ENCODE assay signal across 15 mouse cellular contexts in genomic region chr3:78999803-79000202, GRCm38 (mm10).
"Had no signal": no experiment of that assay in that cellular context is flagged by ENCODE, and none has a peak within 500 bp of the region (broad histone marks: within the 10 kb centered on the region; RNA-seq: fewer than 3 reads in every experiment).

No protein-coding gene starts in this region.

- H3K9ac ChIP-seq: lung, embryonic 15.5 days; midbrain, embryonic 13.5 days; midbrain, embryonic 15.5 days; neural tube, embryonic 12.5 days; stomach, embryonic 15.5 days had no signal

- H3K4me1 ChIP-seq: lung, embryonic 15.5 days; megakaryocyte, embryonic 14.5 days; midbrain, embryonic 13.5 days; midbrain, embryonic 15.5 days; neural tube, embryonic 12.5 days; stomach, embryonic 15.5 days had no signal

- H3K27ac ChIP-seq: lung, embryonic 15.5 days; macrophage; midbrain, embryonic 13.5 days; midbrain, embryonic 15.5 days; neural tube, embryonic 12.5 days; stomach, embryonic 15.5 days; stomach, postnatal 0 days had no signal

- H3K9me3 ChIP-seq: lung, embryonic 15.5 days; megakaryocyte, embryonic 14.5 days; midbrain, embryonic 13.5 days; midbrain, embryonic 15.5 days; neural tube, embryonic 12.5 days; stomach, embryonic 15.5 days had no signal

- DNase-seq: lung, adult 2 months; lung, postnatal 14 days; right cerebral cortex, postnatal 14 days; thymus, adult 2 months; thymus, postnatal 36 days had no signal

- H3K4me2 ChIP-seq: lung, embryonic 15.5 days; midbrain, embryonic 11.5 days; midbrain, embryonic 13.5 days; midbrain, embryonic 15.5 days; neural tube, embryonic 12.5 days; stomach, embryonic 15.5 days had no signal

- H3K4me3 ChIP-seq: lung, embryonic 15.5 days; megakaryocyte, embryonic 14.5 days; midbrain, embryonic 13.5 days; midbrain, embryonic 15.5 days; neural tube, embryonic 12.5 days; stomach, embryonic 15.5 days had no signal

- H3K36me3 ChIP-seq: lung, embryonic 15.5 days; midbrain, embryonic 13.5 days; midbrain, embryonic 15.5 days; neural tube, embryonic 12.5 days; stomach, embryonic 15.5 days had no signal

- H3K27me3 ChIP-seq: lung, embryonic 15.5 days; midbrain, embryonic 13.5 days; midbrain, embryonic 15.5 days; neural tube, embryonic 12.5 days; stomach, embryonic 15.5 days had no signal

- ATAC-seq: lung, postnatal 0 days; midbrain, embryonic 13.5 days; midbrain, embryonic 15.5 days had no signal
